In genomic region chr19:43520402-43520801, GRCm38 (mm10) we compare ENCODE assay signal across 1 mouse cellular context.
TF ChIP-seq lines count a peak whose summit lies in the region.

No protein-coding gene starts in this region.

TF ChIP-seq in CH12.LX, 34 proteins besides CTCF, POLR2A, EP300 and RAD21 (continued from another document):
- TF ChIP-seq ZKSCAN1 (IDR thresholded peaks at IDR 0.05; ENCODE audit: borderline replicate concordance, low read depth, low read length) (no peak), MAFK (IDR thresholded peaks at IDR 0.05; ENCODE audit: insufficient replicate concordance, low read length) (no peak), RCOR1 (conservative IDR thresholded peaks at IDR 0.05; ENCODE audit: low read depth, low read length) (no peak; the same call in 1 of the 2 replicates), MEF2A (IDR thresholded peaks at IDR 0.05; ENCODE audit: borderline replicate concordance, low read depth, low read length) (0 out of 2 replicates have a peak, but pooled peaks have one; percentile 32), MAZ (IDR thresholded peaks at IDR 0.05; ENCODE audit: low read depth, low read length) (0 out of 2 replicates have a peak, but pooled peaks have one; percentile 36), NELFE (IDR thresholded peaks at IDR 0.05; ENCODE audit: low read depth, low read length) (no peak), UBTF (IDR thresholded peaks at IDR 0.05; ENCODE audit: low read depth, low read length) (no peak)
